Mouse (Mus musculus) spleen, adult 2 months (tissue): ENCODE data around the gene Crip3.

Source experiments
- CTCF ChIP-seq: fragments of 200-500 bp; IDR thresholded peaks from 2 replicates; pipeline ENCODE4 v1.5.1; 2011; ENCODE audit warnings: mild to moderate bottlenecking, inconsistent platforms; ENCODE audit not compliant: insufficient read depth, insufficient read length, insufficient replicate concordance; ENCODE audit errors: extremely low read depth
- POLR2A ChIP-seq: fragments of 200-500 bp; IDR thresholded peaks from 2 replicates; pipeline ENCODE4 v1.6.1; 2011; ENCODE audit warnings: low read depth, low read length, inconsistent platforms

- TF ChIP-seq CTCF = no peak
- TF ChIP-seq POLR2A = no peak
Measured at GRCm38 (mm10) chr17:46462226-46462625, 33.5 kb downstream of the Crip3 start.
